ENCODE assay signal across 8 mouse cellular contexts in genomic region chr13:110690501-110691255, GRCm38 (mm10).
DNase-seq lines count a peak whose midpoint lies in the region; ATAC-seq and TF ChIP-seq lines count a peak whose summit lies in the region.

No protein-coding gene starts in this region.

- DNase-seq in kidney, adult 11 months = peak; percentile 37
- DNase-seq in adrenal gland, postnatal 25 days = peak; percentile 37
- peak; percentile 58 for DNase-seq in forebrain, postnatal 0 days
- DNase-seq in lung, embryonic 14.5 days = peak; percentile 86
- DNase-seq in ovary, postnatal 14 days (ENCODE audit: low spot score) = no peak
- no peak for DNase-seq in testis, postnatal 14 days (ENCODE audit: low spot score)

- ATAC-seq in kidney, embryonic 14.5 days (ENCODE audit: low FRiP score, low TSS enrichment) = no peak
- ATAC-seq in forebrain, postnatal 0 days = peak; percentile 66
- 0 out of 2 replicates have a peak, but pooled peaks have one; percentile 52 for ATAC-seq in lung, embryonic 14.5 days (ENCODE audit: insufficient read depth)
- no peak for ATAC-seq in intestine, postnatal 0 days

- no peak overlapping the region for H3K4me3 ChIP-seq in kidney, embryonic 14.5 days (ENCODE audit: low read length)
- no peak overlapping the region for H3K4me3 ChIP-seq in forebrain, postnatal 0 days (ENCODE audit: low read depth, low read length)
- H3K4me3 ChIP-seq in lung, embryonic 14.5 days (ENCODE audit: low read depth, low read length) = no peak overlapping the region
- no peak overlapping the region for H3K4me3 ChIP-seq in intestine, postnatal 0 days (ENCODE audit: low read depth, low read length)

- H3K9me3 ChIP-seq in kidney, embryonic 14.5 days (ENCODE audit: control insufficient read depth, low read length) = no peaks in the 10 kb centered on the region
- H3K9me3 ChIP-seq in forebrain, postnatal 0 days (ENCODE audit: low read length) = no peaks in the 10 kb centered on the region
- H3K9me3 ChIP-seq in lung, embryonic 14.5 days (ENCODE audit: low read depth, low read length) = no peaks in the 10 kb centered on the region
- H3K9me3 ChIP-seq in intestine, postnatal 0 days (ENCODE audit: control insufficient read depth) = no peaks in the 10 kb centered on the region

- no peak overlapping the region for H3K27ac ChIP-seq in kidney, embryonic 14.5 days (ENCODE audit: low read depth, low read length)
- no peak overlapping the region for H3K27ac ChIP-seq in forebrain, postnatal 0 days (ENCODE audit: low read depth, low read length)
- H3K27ac ChIP-seq in lung, embryonic 14.5 days (ENCODE audit: low read depth) = peak overlapping the region; percentile 61; the same call in 1 of the 2 replicates
- H3K27ac ChIP-seq in intestine, postnatal 0 days (ENCODE audit: low read depth, low read length) = no peak overlapping the region

- H3K36me3 ChIP-seq in kidney, embryonic 14.5 days (ENCODE audit: control insufficient read depth, insufficient read depth, low read length) = no peaks in the 10 kb centered on the region
- no peaks in the 10 kb centered on the region for H3K36me3 ChIP-seq in forebrain, postnatal 0 days (ENCODE audit: insufficient read depth)
- H3K36me3 ChIP-seq in lung, embryonic 14.5 days (ENCODE audit: insufficient read depth) = no peaks in the 10 kb centered on the region
- no peaks in the 10 kb centered on the region for H3K36me3 ChIP-seq in intestine, postnatal 0 days (ENCODE audit: control insufficient read depth, insufficient read depth)

- TF ChIP-seq CTCF in forebrain, postnatal 0 days (IDR thresholded peaks at IDR 0.05; ENCODE audit: low read depth) = no peak
- no peak for TF ChIP-seq CTCF in lung, embryonic 14.5 days (IDR thresholded peaks at IDR 0.05; ENCODE audit: low read depth)
- no peak for TF ChIP-seq CTCF in intestine, postnatal 0 days (IDR thresholded peaks at IDR 0.05; ENCODE audit: low read depth)

- H3K27me3 ChIP-seq in kidney, embryonic 14.5 days (ENCODE audit: control insufficient read depth, insufficient read depth, low read length) = no peaks in the 10 kb centered on the region
- no peaks in the 10 kb centered on the region for H3K27me3 ChIP-seq in forebrain, postnatal 0 days (ENCODE audit: insufficient read depth, low read length)
- no peaks in the 10 kb centered on the region for H3K27me3 ChIP-seq in lung, embryonic 14.5 days (ENCODE audit: insufficient read depth, low read length)
- no peaks in the 10 kb centered on the region for H3K27me3 ChIP-seq in intestine, postnatal 0 days (replicated peaks; ENCODE audit: control insufficient read depth, insufficient read depth, low read length)

- no peak overlapping the region for H3K9ac ChIP-seq in kidney, embryonic 14.5 days (ENCODE audit: low read depth, low read length)
- H3K9ac ChIP-seq in forebrain, postnatal 0 days = no peak overlapping the region
- H3K9ac ChIP-seq in lung, embryonic 14.5 days = no peak overlapping the region
- H3K9ac ChIP-seq in intestine, postnatal 0 days (ENCODE audit: low read depth, low read length) = no peak overlapping the region

- H3K4me2 ChIP-seq in kidney, embryonic 14.5 days (replicated peaks; ENCODE audit: low read depth, low read length) = no peak overlapping the region
- H3K4me2 ChIP-seq in forebrain, postnatal 0 days (ENCODE audit: low read depth) = no peak overlapping the region
- no peak overlapping the region for H3K4me2 ChIP-seq in lung, embryonic 14.5 days
- H3K4me2 ChIP-seq in intestine, postnatal 0 days (replicated peaks; ENCODE audit: low read depth) = no peak overlapping the region

- H3K4me1 ChIP-seq in kidney, embryonic 14.5 days (ENCODE audit: control insufficient read depth, insufficient read depth, low read length) = no peaks in the 10 kb centered on the region
- H3K4me1 ChIP-seq in forebrain, postnatal 0 days (ENCODE audit: insufficient read depth) = peaks cover 9% of the 10 kb centered on the region
- H3K4me1 ChIP-seq in lung, embryonic 14.5 days (ENCODE audit: insufficient read depth) = peaks cover 10% of the 10 kb centered on the region; the same call in 1 of the 2 replicates
- H3K4me1 ChIP-seq in intestine, postnatal 0 days (replicated peaks; ENCODE audit: control insufficient read depth, insufficient read depth, low read length) = no peaks in the 10 kb centered on the region

- 34% methylated on average over 10 of the region's 10 CpGs for WGBS in kidney, embryonic 14.5 days
- 28% methylated on average over 10 of the region's 10 CpGs for WGBS in forebrain, postnatal 0 days
- WGBS in lung, embryonic 14.5 days = 28% methylated on average over 10 of the region's 10 CpGs
- WGBS in intestine, postnatal 0 days = 33% methylated on average over 10 of the region's 10 CpGs

Comparison
In these comparisons a context has a peak if more than half of its experiments do, and no peak if none do; other contexts are left out.
1. DNase-seq: peak in kidney, adult 11 months (single experiment), adrenal gland, postnatal 25 days (single experiment), forebrain, postnatal 0 days (single experiment) and lung, embryonic 14.5 days (single experiment); none in ovary, postnatal 14 days (single experiment) and testis, postnatal 14 days (single experiment).
2. ATAC-seq: peak in forebrain, postnatal 0 days (single experiment) and lung, embryonic 14.5 days (single experiment); none in kidney, embryonic 14.5 days (single experiment) and intestine, postnatal 0 days (single experiment).